Comparison of ENCODE assay signal across 18 mouse cellular contexts in the genomic region with DNA sequence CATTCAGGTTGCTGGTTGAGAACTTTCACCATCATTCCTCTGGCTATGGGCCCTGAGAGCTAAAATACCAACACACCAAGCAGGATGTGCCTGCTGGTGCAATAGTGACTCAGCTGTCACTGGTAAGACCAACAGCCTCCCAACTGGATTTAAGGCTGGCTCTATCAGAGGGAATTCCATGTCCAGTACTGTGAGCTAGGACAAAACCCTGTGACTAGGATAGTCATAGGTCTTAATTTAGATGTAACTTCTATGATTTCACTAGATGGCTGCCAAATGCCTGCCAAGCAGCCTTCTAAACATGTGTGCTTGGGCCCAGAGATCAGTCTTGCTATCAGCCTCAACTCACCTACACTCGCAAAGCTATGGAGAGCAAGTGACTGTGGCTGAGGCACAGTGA. TPM values are rescaled to one million over a fixed set of nuclear protein-coding genes. Genes with fewer than 3 reads are reported as not detected.
"Had no signal": no experiment of that assay in that cellular context is flagged by ENCODE, and none has a peak within 500 bp of the region (broad histone marks: within the 10 kb centered on the region; RNA-seq: fewer than 3 reads in every experiment).

No protein-coding gene starts in this region.

- H3K9me3 ChIP-seq: limb, embryonic 13.5 days; midbrain, embryonic 10.5 days; neural tube, embryonic 15.5 days had no signal

- H3K36me3 ChIP-seq: limb, embryonic 13.5 days; midbrain, embryonic 10.5 days; neural tube, embryonic 15.5 days had no signal

- H3K9ac ChIP-seq: limb, embryonic 13.5 days; liver, embryonic 14.5 days; neural tube, embryonic 15.5 days had no signal

- H3K4me2 ChIP-seq: limb, embryonic 13.5 days; neural tube, embryonic 15.5 days had no signal

- H3K27me3 ChIP-seq: limb, embryonic 13.5 days; neural tube, embryonic 15.5 days had no signal

- DNase-seq: kidney, postnatal 10 days; left cerebral cortex, postnatal 4 days; lung, adult 18-20 months; midbrain, embryonic 14.5 days; right cerebral cortex, adult 18-20 months; right cerebral cortex, postnatal 25 days had no signal

- H3K4me3 ChIP-seq: limb, embryonic 13.5 days; midbrain, embryonic 10.5 days; myocyte; neural tube, embryonic 15.5 days had no signal

- H3K27ac ChIP-seq: limb, embryonic 13.5 days; liver, embryonic 14.5 days; midbrain, embryonic 10.5 days; neural tube, embryonic 15.5 days; stomach, postnatal 0 days had no signal

- H3K4me1 ChIP-seq: limb, embryonic 13.5 days; midbrain, embryonic 10.5 days; neural tube, embryonic 15.5 days had no signal

RNA-seq across cellular contexts. Expression of gene Clec4f, which starts 43.0 kb away (rescaled TPM):
- total RNA-seq: layer of hippocampus, adult 8-10 months; layer of hippocampus, postnatal 14 days; left cerebral cortex, adult 18-20 months; megakaryocyte, adult 5-6 weeks had no signal
- polyA plus RNA-seq: large intestine, adult 2 months; limb, embryonic 13.5 days; midbrain, embryonic 10.5 days; myocyte; neural tube, embryonic 11.5 days; neural tube, embryonic 15.5 days had no signal
